Mouse (Mus musculus) spleen, adult 12 weeks (tissue): ENCODE measurements around the gene 9130213A22Rik.

Source experiments
- DNase-seq: peaks from one replicate; pipeline ENCODE4 v3.0.0; 2022; ENCODE audit warnings: low spot score

The 9130213A22Rik gene

GRCm38 (mm10) chr11:69106842-69107241 is 15.5 kb downstream of the 9130213A22Rik start:
- no peak for DNase-seq

- DNase-seq, result no peak
Measured at GRCm38 (mm10) chr11:69106299-69106698, 16.1 kb downstream of the 9130213A22Rik start.

- no peak for DNase-seq
Measured at GRCm38 (mm10) chr11:69105796-69106195, 16.6 kb downstream of the 9130213A22Rik start.

- no peak for DNase-seq
Measured at GRCm38 (mm10) chr11:69105227-69105626, 17.2 kb downstream of the 9130213A22Rik start.

- DNase-seq, result no peak
Measured at GRCm38 (mm10) chr11:69104487-69104886, 17.9 kb downstream of the 9130213A22Rik start.

- no peak for DNase-seq
Measured at GRCm38 (mm10) chr11:69103531-69104435, 18.6 kb downstream of the 9130213A22Rik start.

- DNase-seq, result no peak
Measured at GRCm38 (mm10) chr11:69103121-69103520, 19.3 kb downstream of the 9130213A22Rik start.

GRCm38 (mm10) chr11:69102403-69102725 is 20.0 kb downstream of the 9130213A22Rik start:
- DNase-seq, result no peak

- no peak for DNase-seq
Measured at GRCm38 (mm10) chr11:69101604-69102402, 20.6 kb downstream of the 9130213A22Rik start.

GRCm38 (mm10) chr11:69100639-69101360 is 21.6 kb downstream of the 9130213A22Rik start:
- no peak for DNase-seq

- peak; percentile 82 for DNase-seq
Measured at GRCm38 (mm10) chr11:69099915-69100345, 22.5 kb downstream of the 9130213A22Rik start.

- DNase-seq, result no peak
Measured at GRCm38 (mm10) chr11:69099177-69099914, 23.0 kb downstream of the 9130213A22Rik start.

- peak; percentile 92 for DNase-seq
Measured at GRCm38 (mm10) chr11:69098762-69099091, 23.7 kb downstream of the 9130213A22Rik start.

- DNase-seq, result no peak
Measured at GRCm38 (mm10) chr11:69098039-69098761, 24.2 kb downstream of the 9130213A22Rik start.

- DNase-seq, result peak; percentile 92
Measured at GRCm38 (mm10) chr11:69096987-69097900, 25.1 kb downstream of the 9130213A22Rik start.

GRCm38 (mm10) chr11:69096360-69096986 is 25.9 kb downstream of the 9130213A22Rik start:
- no peak for DNase-seq

- peak; percentile 50 for DNase-seq
Measured at GRCm38 (mm10) chr11:69095511-69096231, 26.7 kb downstream of the 9130213A22Rik start.

GRCm38 (mm10) chr11:69094697-69095429 is 27.5 kb downstream of the 9130213A22Rik start, which contains the start of gene Per1:
TSS of gene Per1 (plus strand) at chr11:69095217.
- DNase-seq, result peak; percentile 98
